Mouse (Mus musculus) hematopoietic stem cell, adult 5-6 weeks (primary cell): ENCODE data around the gene Gm28557. TPM values are rescaled to one million over a fixed set of nuclear protein-coding genes. Genes with fewer than 3 reads are reported as not detected.
"Not testable (repeated sequence)": the region's sequence is repeated elsewhere in the genome, so short reads cannot be mapped to it uniquely, and the experiment has no call there.

Experiments used
- ATAC-seq, 2 experiments: fragments of 125-278 bp in 1 of 2; replicated peaks in 1 of 2; 2 replicates each; pipeline ENCODE4 v1.8.0; 2016 to 2017; ENCODE audit warnings: inconsistent platforms in 2 of 2, mild to moderate bottlenecking in 2 of 2, moderate number of reproducible peaks in 2 of 2, low read depth in 1 of 2, moderate TSS enrichment in 1 of 2; ENCODE audit not compliant: low FRiP score in 2 of 2, poor library complexity in 2 of 2, severe bottlenecking in 2 of 2, insufficient read depth in 1 of 2, low TSS enrichment in 1 of 2
- total RNA-seq: library from RNA; stranded (forward); fragments of 172-1452, 232-1000 nt; gene quantifications from 2 replicates; pipeline ENCODE4 v1.2.3, GENCODE M21; 2017

The Gm28557 gene
- total RNA-seq, result 0.20 and 9.9 TPM in 2 replicates

DNA sequence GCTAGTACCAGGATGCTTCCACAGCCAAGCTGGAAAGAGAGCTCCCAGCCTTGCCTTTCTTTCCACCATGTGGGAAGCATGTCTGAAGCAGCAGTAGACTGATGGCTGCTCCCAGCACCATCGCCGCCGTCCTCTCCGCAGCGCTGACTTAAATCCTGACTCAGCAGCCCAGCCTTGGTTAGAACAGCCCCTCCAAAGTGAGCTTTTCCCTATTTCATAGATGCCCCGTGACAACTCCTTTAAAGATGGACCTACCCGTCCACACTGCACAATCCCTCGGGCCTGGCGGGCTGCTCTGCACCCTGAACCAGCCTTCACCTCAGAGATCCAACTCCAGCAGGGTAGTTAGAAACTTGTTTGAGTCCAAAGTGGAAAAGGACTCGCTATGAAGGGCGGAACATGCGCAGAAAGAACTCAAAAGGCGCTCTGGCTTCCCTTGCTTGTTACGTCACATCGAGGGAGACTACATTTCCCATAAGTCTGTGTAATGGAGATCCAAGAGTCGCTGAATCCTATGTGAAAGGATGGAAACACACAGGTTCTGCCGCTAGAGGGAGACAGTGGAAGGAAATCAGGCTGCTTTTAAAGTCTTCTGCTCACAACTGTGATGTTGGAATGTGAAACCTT lies at the start of gene Gm28557:
Gene Gm28557 (minus strand): TSS at position 411 of the 627 bp plus-strand sequence.
- ATAC-seq, result peak; percentile 97

- peak; percentile 97 for ATAC-seq
Observed at GRCm38 (mm10) chr13:67128038-67128721, 19.8 kb upstream of the Gm28557 start.

DNA sequence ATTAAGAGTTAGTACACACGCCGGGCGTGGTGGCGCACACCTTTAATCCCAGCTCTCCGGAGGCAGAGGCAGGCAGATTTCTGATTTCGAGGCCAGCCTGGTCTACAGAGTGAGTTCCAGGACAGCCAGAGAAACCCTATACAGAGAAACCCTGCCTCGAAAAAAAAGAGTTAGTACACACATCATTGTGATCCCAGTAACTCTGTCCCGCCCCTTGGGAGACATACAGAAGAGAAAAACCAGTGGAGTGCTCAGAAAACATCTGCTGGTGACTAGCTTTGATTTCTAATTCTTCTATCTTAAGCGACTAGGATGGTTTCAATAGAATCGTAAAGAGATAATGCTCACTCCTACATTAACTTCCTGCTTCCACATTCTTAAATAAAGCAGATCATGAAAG lies 19.1 kb upstream of the Gm28557 start:
- ATAC-seq, result 0 out of 4 replicates have a peak, but pooled peaks of 1 of the 2 experiments have one; percentile 20

DNA sequence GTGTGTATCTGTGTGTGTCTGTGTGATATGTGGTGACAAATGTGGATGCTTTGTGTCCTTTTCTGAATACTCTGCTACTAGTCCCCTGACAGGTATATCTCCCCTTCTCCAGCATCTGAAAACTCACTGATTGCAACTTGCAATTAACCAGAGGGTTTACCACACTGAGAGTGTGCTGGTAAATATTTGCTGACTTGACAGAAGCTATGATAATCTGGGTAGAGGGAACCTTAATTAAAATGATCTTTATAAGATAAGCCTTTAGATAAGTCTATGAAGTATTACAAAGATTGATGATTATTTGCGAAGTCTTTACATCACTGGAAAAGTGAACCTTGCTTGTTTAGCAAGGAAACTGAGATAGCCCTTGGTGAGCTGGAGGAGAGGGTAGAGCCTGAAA lies 16.1 kb upstream of the Gm28557 start:
- no peak for ATAC-seq

DNA sequence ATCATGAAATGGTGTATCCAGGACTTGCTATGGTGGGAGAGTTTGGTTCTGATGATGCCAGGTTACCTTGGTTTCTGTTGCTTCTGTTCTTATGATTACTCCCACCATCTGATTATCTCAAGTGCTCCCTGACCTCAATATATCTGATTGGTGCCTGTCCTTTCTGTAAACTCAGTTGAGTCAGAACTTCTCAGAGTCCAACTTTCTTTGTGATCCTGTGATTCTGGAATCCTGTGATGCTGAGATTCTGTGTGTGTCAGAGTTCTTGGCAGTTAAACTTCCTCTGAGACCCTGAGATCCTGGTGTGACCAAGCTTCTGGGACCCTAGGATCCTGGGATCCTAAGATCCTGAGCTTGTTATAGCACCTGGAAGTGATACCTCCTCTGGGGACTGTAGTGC lies 13.0 kb upstream of the Gm28557 start, which contains the start of gene Zfp759:
Gene Zfp759 (plus strand): TSS at position 301 of the 400 bp plus-strand sequence.
- ATAC-seq, result not testable (repeated sequence)

DNA sequence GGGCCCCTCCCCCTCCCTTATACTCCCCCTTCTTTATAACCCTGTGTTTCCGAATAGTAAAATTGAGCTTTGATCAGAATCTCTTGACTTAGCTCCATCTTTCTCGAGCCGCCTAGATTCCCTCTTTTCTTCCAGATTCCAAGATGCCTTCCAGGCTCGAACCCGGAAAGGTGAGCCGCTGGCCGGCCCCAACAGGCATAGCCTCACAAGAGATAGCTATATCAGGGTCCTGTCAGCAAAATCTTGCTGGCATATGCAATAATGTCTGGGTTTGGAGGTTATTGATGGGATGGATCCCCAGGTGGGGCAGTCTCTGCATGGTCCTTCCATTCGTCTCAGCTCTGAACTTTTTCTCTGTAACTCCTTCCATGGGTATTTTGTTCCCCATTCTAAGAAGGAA lies 7.8 kb upstream of the Gm28557 start, which contains the start of gene Rslcan18:
Gene Rslcan18 (minus strand): TSS at position 101 of the 400 bp plus-strand sequence.
- ATAC-seq, result not testable (repeated sequence)

DNA sequence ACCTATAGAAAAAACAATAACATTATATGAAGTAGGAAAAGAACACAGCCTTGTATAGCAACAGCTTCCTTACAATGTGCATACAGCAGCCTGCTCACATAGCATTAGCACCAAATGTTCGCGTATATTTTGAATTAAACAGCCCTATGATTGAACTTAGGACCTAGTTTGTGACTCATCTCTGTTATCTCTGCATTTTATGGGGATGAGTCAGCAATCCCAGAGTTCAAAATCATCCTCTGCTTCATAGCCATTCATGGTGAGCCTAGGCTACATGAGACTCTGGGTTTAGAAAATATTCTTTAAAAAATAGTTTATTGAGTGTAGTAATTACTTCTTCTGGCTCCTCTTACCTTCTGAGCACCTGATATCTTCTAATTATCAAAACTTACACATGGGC lies 4.9 kb upstream of the Gm28557 start:
- ATAC-seq, result no peak

DNA sequence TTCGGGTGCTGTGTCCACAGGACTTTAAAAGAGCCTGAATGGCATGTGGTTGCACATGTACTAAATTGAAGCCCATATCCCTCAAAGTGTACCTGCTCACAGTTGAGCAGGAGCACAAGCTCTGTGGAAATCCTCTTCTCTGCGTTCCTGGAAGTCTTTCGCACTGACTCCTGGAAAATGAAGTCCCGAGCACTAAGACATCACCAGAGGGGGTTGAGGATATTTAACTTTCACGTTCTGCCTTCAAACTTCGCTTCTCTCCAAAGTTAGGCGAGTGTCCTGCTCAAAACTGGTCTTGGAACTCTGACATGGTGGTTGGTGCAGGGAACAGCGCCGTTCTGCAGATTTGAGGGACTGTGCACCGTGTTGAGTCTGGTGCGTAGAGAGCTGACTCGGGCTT lies 3.7 kb upstream of the Gm28557 start:
- no peak for ATAC-seq

GRCm38 (mm10) chr13:67108821-67109206 lies 410 bp upstream of the Gm28557 start:
- peak; percentile 79 to 86 for ATAC-seq

GRCm38 (mm10) chr13:67107681-67108080 lies 723 bp downstream of the Gm28557 start:
- no peak for ATAC-seq

- ATAC-seq, result no peak
Observed at GRCm38 (mm10) chr13:67097876-67098275, 10.5 kb downstream of the Gm28557 start, which contains the start of gene Zfp708. Zfp708 (minus strand) TSS chr13:67097976.

DNA sequence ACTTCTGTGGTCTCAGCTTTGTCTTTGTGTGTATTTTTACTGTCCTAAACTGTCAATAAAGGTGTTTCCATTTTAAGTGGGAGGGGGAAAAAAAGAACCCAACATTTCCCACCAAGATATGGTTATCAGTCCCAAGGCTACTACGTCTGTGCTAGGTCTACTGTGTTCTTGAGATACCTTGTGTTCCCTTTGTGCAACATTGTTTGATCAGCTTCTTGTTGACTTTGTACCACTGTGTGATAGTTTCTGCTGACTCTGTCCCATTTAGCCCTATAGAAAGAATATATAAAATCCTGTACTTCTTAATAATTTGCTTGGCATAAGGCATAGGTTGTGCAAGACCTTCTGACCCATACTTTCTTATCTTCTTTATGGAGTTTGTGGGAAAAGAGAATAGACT lies 18.2 kb downstream of the Gm28557 start:
- no peak for ATAC-seq

DNA sequence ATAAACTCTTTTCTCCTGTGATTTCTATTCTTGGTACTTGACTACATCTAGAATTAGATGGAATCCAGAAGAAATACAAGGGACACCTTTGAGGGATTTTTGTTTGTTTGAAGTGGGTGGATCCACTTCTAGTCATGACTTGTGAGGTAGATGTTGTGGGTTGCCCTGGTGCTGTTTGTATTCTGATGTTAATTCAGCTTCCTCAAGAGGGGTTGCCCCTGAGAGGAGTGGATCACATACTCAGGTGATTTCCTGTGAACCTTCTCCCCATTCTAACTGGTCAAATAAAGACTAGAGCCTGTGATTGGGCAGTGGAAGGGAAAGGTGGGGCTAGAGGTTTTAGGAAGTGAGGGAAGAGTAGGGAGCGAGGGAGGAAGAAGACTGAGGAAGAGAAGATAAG lies 26.5 kb downstream of the Gm28557 start:
- ATAC-seq, result no peak

GRCm38 (mm10) chr13:67081142-67081713 lies 27.2 kb downstream of the Gm28557 start:
- peak; percentile 93 to 94 for ATAC-seq

- no peak for ATAC-seq
Observed at GRCm38 (mm10) chr13:67077244-67077643, 31.2 kb downstream of the Gm28557 start.

DNA sequence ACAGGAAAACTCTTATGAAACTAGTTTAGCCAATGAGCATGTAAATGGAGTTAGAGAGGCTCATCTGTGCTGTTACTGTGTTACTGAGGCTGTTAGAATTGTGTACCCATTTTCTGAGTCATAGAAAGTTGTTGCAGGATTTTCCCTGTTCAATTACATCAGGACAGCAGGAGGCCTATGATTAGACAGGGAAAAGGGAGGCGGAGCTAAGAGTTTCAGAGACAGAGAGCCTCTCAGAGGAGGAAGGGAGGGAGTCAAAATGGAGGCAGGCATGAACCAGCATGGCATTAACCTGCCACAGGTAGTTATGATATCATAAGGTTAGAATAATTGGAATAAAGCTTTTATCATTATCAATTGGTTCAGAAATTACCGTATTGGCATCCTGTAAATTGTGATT lies 35.6 kb downstream of the Gm28557 start:
- no peak for ATAC-seq

GRCm38 (mm10) chr13:67065386-67065785 lies 43.0 kb downstream of the Gm28557 start:
- no peak for ATAC-seq

DNA sequence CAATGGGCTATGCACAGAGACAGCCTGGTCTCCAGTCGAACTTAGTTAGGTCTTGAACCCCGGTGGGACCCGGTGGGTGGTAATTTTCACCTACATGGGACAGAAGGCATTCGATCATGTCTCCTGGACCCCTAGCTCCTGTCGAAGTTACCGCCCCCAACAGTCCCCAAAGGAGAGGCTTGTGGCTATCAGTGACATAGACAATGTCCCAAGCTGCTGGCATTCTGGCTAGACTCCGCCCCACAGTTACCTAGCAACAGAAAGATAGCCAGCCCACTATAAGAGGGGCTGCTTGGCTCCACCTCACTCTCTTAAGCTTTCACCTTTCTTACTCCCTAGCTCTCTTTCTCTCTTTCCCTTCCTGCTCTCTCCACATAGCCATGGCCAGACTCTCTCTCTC lies 46.0 kb downstream of the Gm28557 start:
- ATAC-seq, result no peak
